Mouse (Mus musculus): Measurements from ENCODE around the gene Rgs7. TPM values are rescaled to one million over a fixed set of nuclear protein-coding genes. Genes with fewer than 3 reads are reported as not detected.
A peak's percentile ranks its signal among the peaks of the same experiment; 100 is the strongest.

The Rgs7 gene
- total and polyA plus RNA-seq, 2 experiments from 2014 or later = 40.5 to 48.1 TPM

DNA sequence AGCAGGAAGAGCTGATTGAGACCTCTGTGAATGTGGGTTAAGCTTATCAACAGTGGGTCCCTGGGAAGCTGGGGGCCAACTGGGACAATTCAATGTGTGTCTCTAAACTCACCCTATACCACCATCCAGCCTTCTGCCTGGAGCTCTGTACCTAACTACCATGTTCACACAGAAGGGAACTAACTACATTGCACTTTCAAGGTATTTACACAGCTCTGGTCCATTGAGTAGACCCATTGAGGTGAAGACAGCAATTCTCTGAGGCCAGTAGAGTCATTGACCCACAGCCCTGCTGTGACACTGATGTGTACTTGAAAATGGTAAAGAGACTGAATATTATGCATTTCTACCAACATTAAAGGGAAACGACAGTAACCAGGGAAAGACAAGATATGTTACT, 313.6 kb downstream of the Rgs7 start:
- DNase-seq (ENCODE audit: low spot score) = no peak
- Histone ChIP-seq H3K36me3 (ENCODE audit: insufficient read depth, low read length) (no peaks in the 10 kb centered on the region), H3K27me3 (ENCODE audit: insufficient read depth, low read length) (no peaks in the 10 kb centered on the region), H3K27ac (ENCODE audit: low read depth, low read length) (no peak overlapping the region), H3K4me2 (ENCODE audit: low read depth, low read length, poor library complexity, severe bottlenecking) (no peak overlapping the region), H3K4me3 (ENCODE audit: low read depth, low read length) (no peak overlapping the region), H3K9me3 (ENCODE audit: low read length) (no peaks in the 10 kb centered on the region), H3K4me1 (ENCODE audit: insufficient read depth, low read length) (no peaks in the 10 kb centered on the region), H3K9ac (replicated peaks; ENCODE audit: low read length, poor library complexity, severe bottlenecking) (no peak overlapping the region)
- ATAC-seq (ENCODE audit: low FRiP score) = no peak
- TF ChIP-seq CTCF (IDR thresholded peaks at IDR 0.05) = no peak
- 91% methylated on average over 1 of the region's 1 CpGs for WGBS

DNA sequence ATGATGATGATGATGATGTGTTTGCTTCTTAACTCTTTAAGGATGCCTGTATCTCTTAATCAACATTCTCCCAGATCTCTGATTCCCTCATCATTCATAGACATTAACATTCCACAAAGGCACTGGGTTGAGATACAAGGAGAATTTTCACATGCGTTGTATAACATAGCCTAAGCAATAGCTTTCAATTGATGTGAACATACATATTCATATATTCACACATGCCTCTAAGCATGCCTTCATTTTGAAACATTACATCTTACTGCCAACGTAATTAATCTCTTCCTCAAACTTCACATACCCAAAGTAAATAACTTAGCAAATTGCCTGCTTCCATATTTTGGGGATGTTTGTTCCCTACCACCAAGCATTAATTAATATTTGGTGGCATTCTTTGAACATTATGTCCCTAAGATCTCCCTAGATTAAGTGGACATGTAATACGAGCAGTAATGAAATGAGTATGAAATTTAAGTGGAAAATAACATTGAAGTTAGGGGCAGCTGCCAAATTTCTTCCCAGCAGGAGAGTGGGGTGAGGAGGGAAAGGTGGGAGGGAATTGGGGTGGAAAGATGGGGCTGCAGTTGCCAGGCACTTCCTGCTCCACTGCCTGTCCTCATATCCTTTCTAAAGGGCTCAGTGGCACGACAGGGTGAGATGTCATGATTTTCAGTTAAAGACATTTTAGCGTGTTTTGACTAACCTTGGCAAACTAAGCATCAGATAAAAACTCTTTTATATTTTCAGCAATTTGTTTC, 317.2 kb downstream of the Rgs7 start:
- H3K27me3 ChIP-seq (ENCODE audit: insufficient read depth, low read length) = no peaks in the 10 kb centered on the region
- H3K4me1 ChIP-seq (ENCODE audit: insufficient read depth, low read length) = no peaks in the 10 kb centered on the region
- H3K27ac ChIP-seq (ENCODE audit: low read depth, low read length) = no peak overlapping the region
- H3K36me3 ChIP-seq (ENCODE audit: insufficient read depth, low read length) = no peaks in the 10 kb centered on the region
- no peak overlapping the region for H3K9ac ChIP-seq (replicated peaks; ENCODE audit: low read length, poor library complexity, severe bottlenecking)
- no peaks in the 10 kb centered on the region for H3K9me3 ChIP-seq (ENCODE audit: low read length)
- DNase-seq (ENCODE audit: low spot score) (no peak), ATAC-seq (ENCODE audit: low FRiP score) (no peak)
- H3K4me2 ChIP-seq (ENCODE audit: low read depth, low read length, poor library complexity, severe bottlenecking) = no peak overlapping the region
- H3K4me3 ChIP-seq (ENCODE audit: low read depth, low read length) = no peak overlapping the region
- 68% methylated on average over 5 of the region's 5 CpGs for WGBS
- no peak for TF ChIP-seq CTCF (IDR thresholded peaks at IDR 0.05)

DNA sequence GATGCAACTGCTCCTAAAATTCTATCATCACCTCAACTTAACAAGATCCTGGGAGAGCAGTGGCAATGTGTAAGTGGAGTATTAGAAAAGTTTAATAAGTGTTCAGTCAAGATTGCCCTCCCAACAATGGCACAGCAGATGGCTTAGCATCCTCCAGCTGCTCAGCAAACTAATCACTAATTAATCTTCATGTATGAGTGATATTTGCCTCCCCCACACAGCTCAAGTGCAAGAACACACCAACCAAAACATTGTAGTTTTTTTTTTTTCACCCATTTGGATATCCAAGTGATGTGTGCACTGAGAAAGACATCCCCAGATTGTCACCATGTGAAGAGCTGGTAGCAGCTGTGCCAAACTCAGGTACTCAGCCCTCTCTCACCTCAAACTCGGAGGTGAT, 336.8 kb downstream of the Rgs7 start:
- WGBS = 86% methylated on average over 1 of the region's 1 CpGs
- peak; percentile 21 for DNase-seq (ENCODE audit: low spot score)
- Histone ChIP-seq H3K9ac (replicated peaks; ENCODE audit: low read length, poor library complexity, severe bottlenecking) (no peak overlapping the region), H3K27me3 (ENCODE audit: insufficient read depth, low read length) (no peaks in the 10 kb centered on the region), H3K4me3 (ENCODE audit: low read depth, low read length) (no peak overlapping the region), H3K4me1 (ENCODE audit: insufficient read depth, low read length) (no peaks in the 10 kb centered on the region), H3K9me3 (ENCODE audit: low read length) (no peaks in the 10 kb centered on the region), H3K36me3 (ENCODE audit: insufficient read depth, low read length) (no peaks in the 10 kb centered on the region), H3K4me2 (ENCODE audit: low read depth, low read length, poor library complexity, severe bottlenecking) (no peak overlapping the region), H3K27ac (ENCODE audit: low read depth, low read length) (no peak overlapping the region)
- no peak for ATAC-seq (ENCODE audit: low FRiP score)
- no peak for TF ChIP-seq CTCF (IDR thresholded peaks at IDR 0.05)

DNA sequence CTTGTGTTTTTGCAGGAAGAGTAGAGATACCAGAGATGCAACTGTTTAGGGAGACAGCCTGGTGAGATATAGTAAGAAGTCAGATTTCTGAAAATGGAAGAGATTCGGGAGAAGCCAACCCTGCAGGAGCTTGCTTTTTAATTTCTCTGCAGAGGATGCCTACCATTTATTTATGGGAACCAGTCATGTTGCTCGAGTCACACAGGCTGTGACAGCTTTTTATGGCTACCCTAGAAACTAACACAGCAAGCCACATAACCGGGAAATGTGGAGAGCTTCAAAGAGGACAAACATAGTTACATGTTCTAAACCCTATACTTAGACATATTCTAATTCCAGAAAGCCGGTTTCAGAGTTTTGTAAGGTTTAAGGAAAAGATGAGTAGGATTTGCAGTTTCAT, 349.2 kb downstream of the Rgs7 start:
- Histone ChIP-seq H3K4me1 (ENCODE audit: insufficient read depth, low read length) (no peaks in the 10 kb centered on the region), H3K27me3 (ENCODE audit: insufficient read depth, low read length) (no peaks in the 10 kb centered on the region), H3K36me3 (ENCODE audit: insufficient read depth, low read length) (no peaks in the 10 kb centered on the region), H3K27ac (ENCODE audit: low read depth, low read length) (no peak overlapping the region), H3K9me3 (ENCODE audit: low read length) (no peaks in the 10 kb centered on the region), H3K9ac (replicated peaks; ENCODE audit: low read length, poor library complexity, severe bottlenecking) (no peak overlapping the region), H3K4me2 (ENCODE audit: low read depth, low read length, poor library complexity, severe bottlenecking) (no peak overlapping the region), H3K4me3 (ENCODE audit: low read depth, low read length) (no peak overlapping the region)
- no peak for TF ChIP-seq CTCF (IDR thresholded peaks at IDR 0.05)
- no peak for ATAC-seq (ENCODE audit: low FRiP score)
- WGBS = 88% methylated on average over 4 of the region's 4 CpGs
- no peak for DNase-seq (ENCODE audit: low spot score)

DNA sequence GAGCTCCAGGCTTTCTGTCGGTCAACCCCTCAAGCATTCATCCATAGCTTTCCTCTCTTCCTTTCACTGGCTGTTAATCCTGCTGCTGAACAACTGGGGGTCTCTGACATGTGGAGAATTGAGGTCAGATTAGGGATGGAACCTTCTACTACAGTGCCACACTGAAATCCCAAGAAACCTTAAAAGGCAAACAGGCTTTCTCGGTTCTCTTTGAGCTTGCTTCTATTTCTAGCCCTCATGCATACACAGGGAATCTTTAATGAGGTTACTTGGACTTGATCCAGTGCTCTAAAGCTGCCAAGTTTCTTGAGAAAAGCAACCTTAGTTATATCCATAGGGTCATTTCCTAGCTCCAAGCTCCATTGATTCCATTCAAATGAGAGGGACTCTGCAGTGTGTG, 363.8 kb downstream of the Rgs7 start:
- H3K9me3 ChIP-seq (ENCODE audit: low read length) = no peaks in the 10 kb centered on the region
- DNase-seq (ENCODE audit: low spot score) = peak; percentile 83
- ATAC-seq (ENCODE audit: low FRiP score) = no peak
- H3K4me1 ChIP-seq (ENCODE audit: insufficient read depth, low read length) = peaks cover 2% of the 10 kb centered on the region; the same call in 1 of the 2 replicates
- H3K27ac ChIP-seq (ENCODE audit: low read depth, low read length) = no peak overlapping the region
- no peak overlapping the region for H3K4me3 ChIP-seq (ENCODE audit: low read depth, low read length)
- no peak overlapping the region for H3K9ac ChIP-seq (replicated peaks; ENCODE audit: low read length, poor library complexity, severe bottlenecking)
- no peaks in the 10 kb centered on the region for H3K36me3 ChIP-seq (ENCODE audit: insufficient read depth, low read length)
- no peak for TF ChIP-seq CTCF (IDR thresholded peaks at IDR 0.05)
- no peaks in the 10 kb centered on the region for H3K27me3 ChIP-seq (ENCODE audit: insufficient read depth, low read length)
- no peak overlapping the region for H3K4me2 ChIP-seq (ENCODE audit: low read depth, low read length, poor library complexity, severe bottlenecking)
- WGBS = 9% methylated on average over 2 of the region's 2 CpGs

DNA sequence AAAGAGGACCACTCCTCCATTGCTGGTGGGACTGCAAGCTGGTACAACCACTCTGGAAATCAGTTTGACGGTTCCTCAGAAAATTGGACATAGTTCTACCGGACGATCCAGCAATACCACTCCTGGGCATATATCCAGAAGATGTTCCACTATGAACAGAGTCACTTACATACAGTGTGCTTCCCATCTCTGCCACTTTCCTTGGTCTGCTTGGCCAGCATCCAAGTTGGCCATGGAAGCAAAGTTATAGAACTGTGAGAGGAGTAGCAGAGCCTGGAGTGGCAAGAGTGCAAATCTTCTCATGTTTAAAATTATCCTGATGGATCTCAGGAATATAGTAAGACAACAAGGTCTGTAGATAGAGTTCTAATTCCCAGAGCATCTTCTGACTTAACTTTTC, 367.9 kb downstream of the Rgs7 start:
- Histone ChIP-seq H3K27me3 (ENCODE audit: insufficient read depth, low read length) (no peaks in the 10 kb centered on the region), H3K4me2 (ENCODE audit: low read depth, low read length, poor library complexity, severe bottlenecking) (no peak overlapping the region), H3K4me1 (ENCODE audit: insufficient read depth, low read length) (peaks cover 2% of the 10 kb centered on the region; the same call in 1 of the 2 replicates), H3K27ac (ENCODE audit: low read depth, low read length) (no peak overlapping the region), H3K36me3 (ENCODE audit: insufficient read depth, low read length) (no peaks in the 10 kb centered on the region), H3K9ac (replicated peaks; ENCODE audit: low read length, poor library complexity, severe bottlenecking) (no peak overlapping the region), H3K9me3 (ENCODE audit: low read length) (no peaks in the 10 kb centered on the region), H3K4me3 (ENCODE audit: low read depth, low read length) (no peak overlapping the region)
- no peak for TF ChIP-seq CTCF (IDR thresholded peaks at IDR 0.05)
- 93% methylated on average over 3 of the region's 3 CpGs for WGBS
- DNase-seq (ENCODE audit: low spot score) (no peak), ATAC-seq (ENCODE audit: low FRiP score) (no peak)
